Comparison of ENCODE assay signal across 8 mouse cellular contexts in genomic region chr12:108277341-108277841, GRCm38 (mm10). TPM values are rescaled to one million over a fixed set of nuclear protein-coding genes. Genes with fewer than 3 reads are reported as not detected.
DNase-seq lines count a peak whose midpoint lies in the region; ATAC-seq lines count a peak whose summit lies in the region.

No protein-coding gene starts in this region.

- ATAC-seq in kidney, embryonic 14.5 days (ENCODE audit: low FRiP score, low TSS enrichment), result no peak; the same call in 1 of the 2 replicates
- no peak for ATAC-seq in forebrain, embryonic 16.5 days
- no peak for ATAC-seq in midbrain, embryonic 16.5 days

- peak overlapping the region; percentile 99 for H3K4me2 ChIP-seq in kidney, embryonic 14.5 days (replicated peaks; ENCODE audit: low read depth, low read length)
- H3K4me2 ChIP-seq in forebrain, embryonic 16.5 days (ENCODE audit: low read length), result peak overlapping the region; percentile 68
- peak overlapping the region; percentile 76 for H3K4me2 ChIP-seq in midbrain, embryonic 16.5 days (ENCODE audit: low read length)

- peaks cover 46% of the 10 kb centered on the region for H3K4me1 ChIP-seq in kidney, embryonic 14.5 days (ENCODE audit: control insufficient read depth, insufficient read depth, low read length)
- peaks cover 43% of the 10 kb centered on the region for H3K4me1 ChIP-seq in forebrain, embryonic 16.5 days (replicated peaks; ENCODE audit: control insufficient read depth, insufficient read depth, low read length)
- H3K4me1 ChIP-seq in midbrain, embryonic 16.5 days (ENCODE audit: control insufficient read depth, insufficient read depth, low read length), result peaks cover 33% of the 10 kb centered on the region

- H3K27me3 ChIP-seq in kidney, embryonic 14.5 days (ENCODE audit: control insufficient read depth, insufficient read depth, low read length), result peaks cover 11% of the 10 kb centered on the region; the same call in 1 of the 2 replicates
- H3K27me3 ChIP-seq in forebrain, embryonic 16.5 days (replicated peaks; ENCODE audit: control insufficient read depth, insufficient read depth, low read length), result no peaks in the 10 kb centered on the region
- no peaks in the 10 kb centered on the region for H3K27me3 ChIP-seq in midbrain, embryonic 16.5 days (ENCODE audit: control insufficient read depth, insufficient read depth, low read depth, low read length)

- H3K4me3 ChIP-seq in kidney, embryonic 14.5 days (ENCODE audit: low read length), result peak overlapping the region; percentile 5; the same call in 1 of the 2 replicates
- peak overlapping the region; percentile 73 for H3K4me3 ChIP-seq in forebrain, embryonic 16.5 days (replicated peaks; ENCODE audit: low read length)
- H3K4me3 ChIP-seq in midbrain, embryonic 16.5 days (ENCODE audit: low read depth, low read length), result peak overlapping the region; percentile 86

- DNase-seq in kidney, postnatal 14 days, result no peak
- peak; percentile 64 for DNase-seq in ZHBTc4 (ENCODE audit: low read depth, low spot score)
- DNase-seq in spleen, postnatal 14 days (ENCODE audit: low spot score in 2 of 2), result no peak
- DNase-seq in spleen, postnatal 10 days (ENCODE audit: low spot score in 2 of 2), result no peak
- DNase-seq in right cerebral cortex, postnatal 14 days, result no peak

- H3K36me3 ChIP-seq in kidney, embryonic 14.5 days (ENCODE audit: control insufficient read depth, insufficient read depth, low read length), result no peaks in the 10 kb centered on the region
- H3K36me3 ChIP-seq in forebrain, embryonic 16.5 days (ENCODE audit: control insufficient read depth, insufficient read depth), result no peaks in the 10 kb centered on the region
- H3K36me3 ChIP-seq in midbrain, embryonic 16.5 days (ENCODE audit: control insufficient read depth, insufficient read depth, low read length), result no peaks in the 10 kb centered on the region

- WGBS in kidney, embryonic 14.5 days, result 1% methylated on average over 12 of the region's 12 CpGs
- WGBS in forebrain, embryonic 16.5 days, result 1% methylated on average over 12 of the region's 12 CpGs
- WGBS in midbrain, embryonic 16.5 days, result 1% methylated on average over 12 of the region's 12 CpGs

- no peak overlapping the region for H3K9ac ChIP-seq in kidney, embryonic 14.5 days (ENCODE audit: low read depth, low read length)
- H3K9ac ChIP-seq in forebrain, embryonic 16.5 days (replicated peaks; ENCODE audit: low read depth, low read length), result peak overlapping the region; percentile 1; the same call in 1 of the 2 replicates
- H3K9ac ChIP-seq in midbrain, embryonic 16.5 days (ENCODE audit: low read depth, low read length), result peak overlapping the region; percentile 43

- H3K27ac ChIP-seq in kidney, embryonic 14.5 days (ENCODE audit: low read depth, low read length), result no peak overlapping the region; the same call in 1 of the 2 replicates
- no peak overlapping the region for H3K27ac ChIP-seq in forebrain, embryonic 16.5 days (ENCODE audit: low read length)
- peak overlapping the region; percentile 95 for H3K27ac ChIP-seq in midbrain, embryonic 16.5 days (ENCODE audit: low read length)

- no peaks in the 10 kb centered on the region for H3K9me3 ChIP-seq in kidney, embryonic 14.5 days (ENCODE audit: control insufficient read depth, low read length)
- H3K9me3 ChIP-seq in forebrain, embryonic 16.5 days (ENCODE audit: control insufficient read depth, low read length), result no peaks in the 10 kb centered on the region
- no peaks in the 10 kb centered on the region for H3K9me3 ChIP-seq in midbrain, embryonic 16.5 days (replicated peaks; ENCODE audit: control insufficient read depth, low read length, poor library complexity, severe bottlenecking)

RNA-seq across cellular contexts. Expression of gene Ccdc85c, which starts 2.2 kb away (rescaled TPM):
- 9.9 and 11.0 TPM in 2 replicates for polyA plus RNA-seq in kidney, embryonic 14.5 days (2014; fragmentation: Nextera tagmentation; extraction: Ambion mirVana)
- 12.0 and 12.9 TPM in 2 replicates for polyA plus RNA-seq in forebrain, embryonic 16.5 days (2015; fragmentation: Nextera tagmentation; extraction: Ambion mirVana)
- polyA plus RNA-seq in midbrain, embryonic 16.5 days (2015; fragmentation: Nextera tagmentation; extraction: Ambion mirVana), result 13.2 and 13.5 TPM in 2 replicates

RNA-seq across cellular contexts. Expression of gene Hhipl1, which starts 28.7 kb away (rescaled TPM):
- polyA plus RNA-seq in kidney, embryonic 14.5 days (2014; fragmentation: Nextera tagmentation; extraction: Ambion mirVana), result 0.27 and 0.61 TPM in 2 replicates
- 1.6 and 2.3 TPM in 2 replicates for polyA plus RNA-seq in forebrain, embryonic 16.5 days (2015; fragmentation: Nextera tagmentation; extraction: Ambion mirVana)
- 2.7 and 2.9 TPM in 2 replicates for polyA plus RNA-seq in midbrain, embryonic 16.5 days (2015; fragmentation: Nextera tagmentation; extraction: Ambion mirVana)

RNA-seq across cellular contexts. Expression of gene Cyp46a1, which starts 56.8 kb away (rescaled TPM):
- polyA plus RNA-seq in kidney, embryonic 14.5 days (2014; fragmentation: Nextera tagmentation; extraction: Ambion mirVana), result 4.7 and 5.8 TPM in 2 replicates
- 23.8 and 28.4 TPM in 2 replicates for polyA plus RNA-seq in forebrain, embryonic 16.5 days (2015; fragmentation: Nextera tagmentation; extraction: Ambion mirVana)
- polyA plus RNA-seq in midbrain, embryonic 16.5 days (2015; fragmentation: Nextera tagmentation; extraction: Ambion mirVana), result 28.1 and 36.2 TPM in 2 replicates

Comparison
In these comparisons a context has a peak if more than half of its experiments do, and no peak if none do; other contexts are left out.
1. H3K4me3 ChIP-seq: peak in every context shown above with its lines; median percentile 86 in midbrain, embryonic 16.5 days; 73 in forebrain, embryonic 16.5 days; 5 in kidney, embryonic 14.5 days.